Mouse (Mus musculus) olfactory bulb, adult 2 months (tissue): ENCODE measurements around the gene Brk1.

ENCODE experiments used
- CTCF ChIP-seq: fragments of 200-500 bp; IDR thresholded peaks from 2 replicates; pipeline ENCODE4 v1.5.1; 2012; ENCODE audit warnings: low read depth, mild to moderate bottlenecking, low read length, moderate library complexity; ENCODE audit not compliant: insufficient read depth
- POLR2A ChIP-seq: fragments of 200-500 bp; IDR thresholded peaks from 2 replicates; pipeline ENCODE4 v1.6.1; 2012; ENCODE audit warnings: mild to moderate bottlenecking, low read depth, low read length, moderate library complexity; ENCODE audit not compliant: insufficient read depth

GRCm38 (mm10) chr6:113649346-113650196 is 45.0 kb downstream of the Brk1 start:
- TF ChIP-seq CTCF (no peak), POLR2A (no peak)
